Mouse (Mus musculus): ENCODE measurements around the gene Pde10a. TPM values are rescaled to one million over a fixed set of nuclear protein-coding genes. Genes with fewer than 3 reads are reported as not detected.

The Pde10a gene
- polyA plus RNA-seq, 1 experiment from 2014 or later: 1.9 TPM

GRCm38 (mm10) chr17:8639703-8640380, 114.7 kb downstream of the Pde10a start:
- H3K4me2 ChIP-seq (ENCODE audit: low read depth, low read length): no peak overlapping the region
- H3K4me1 ChIP-seq (ENCODE audit: control insufficient read depth, insufficient read depth, low read length): no peaks in the 10 kb centered on the region
- H3K4me3 ChIP-seq (ENCODE audit: low read length): no peak overlapping the region
- H3K27me3 ChIP-seq (ENCODE audit: control insufficient read depth, insufficient read depth, low read length): no peaks in the 10 kb centered on the region
- no peaks in the 10 kb centered on the region for H3K36me3 ChIP-seq (ENCODE audit: control insufficient read depth, insufficient read depth)
- 0 out of 2 replicates have a peak, but pooled peaks cover 2% of the 10 kb centered on the region for H3K9me3 ChIP-seq (replicated peaks; ENCODE audit: control insufficient read depth, low read length)
- no peak overlapping the region for H3K27ac ChIP-seq (ENCODE audit: low read length)
- H3K9ac ChIP-seq (ENCODE audit: low read length): no peak overlapping the region
- no peak for ATAC-seq (replicated peaks; ENCODE audit: extremely low read depth, insufficient read depth, low FRiP score)
- WGBS: 76% methylated on average over 12 of the region's 12 CpGs

GRCm38 (mm10) chr17:8640741-8641480, 115.7 kb downstream of the Pde10a start:
- ATAC-seq (replicated peaks; ENCODE audit: extremely low read depth, insufficient read depth, low FRiP score): no peak
- Histone ChIP-seq H3K27ac (ENCODE audit: low read length) (no peak overlapping the region), H3K27me3 (ENCODE audit: control insufficient read depth, insufficient read depth, low read length) (no peaks in the 10 kb centered on the region), H3K4me2 (ENCODE audit: low read depth, low read length) (no peak overlapping the region), H3K4me1 (ENCODE audit: control insufficient read depth, insufficient read depth, low read length) (no peaks in the 10 kb centered on the region), H3K36me3 (ENCODE audit: control insufficient read depth, insufficient read depth) (no peaks in the 10 kb centered on the region), H3K9me3 (replicated peaks; ENCODE audit: control insufficient read depth, low read length) (0 out of 2 replicates have a peak, but pooled peaks cover 2% of the 10 kb centered on the region), H3K9ac (ENCODE audit: low read length) (no peak overlapping the region), H3K4me3 (ENCODE audit: low read length) (no peak overlapping the region)
- 72% methylated on average over 16 of the region's 16 CpGs for WGBS

- Histone ChIP-seq H3K27me3 (ENCODE audit: control insufficient read depth, insufficient read depth, low read length) (no peaks in the 10 kb centered on the region), H3K4me3 (ENCODE audit: low read length) (no peak overlapping the region), H3K9me3 (replicated peaks; ENCODE audit: control insufficient read depth, low read length) (0 out of 2 replicates have a peak, but pooled peaks cover 2% of the 10 kb centered on the region), H3K9ac (ENCODE audit: low read length) (no peak overlapping the region), H3K36me3 (ENCODE audit: control insufficient read depth, insufficient read depth) (no peaks in the 10 kb centered on the region), H3K4me2 (ENCODE audit: low read depth, low read length) (no peak overlapping the region), H3K27ac (ENCODE audit: low read length) (no peak overlapping the region), H3K4me1 (ENCODE audit: control insufficient read depth, insufficient read depth, low read length) (no peaks in the 10 kb centered on the region)
- ATAC-seq (replicated peaks; ENCODE audit: extremely low read depth, insufficient read depth, low FRiP score): no peak
- 52% methylated on average over 3 of the region's 3 CpGs for WGBS
Measured at GRCm38 (mm10) chr17:8641491-8641890, 116.3 kb downstream of the Pde10a start.

- ATAC-seq (replicated peaks; ENCODE audit: extremely low read depth, insufficient read depth, low FRiP score): no peak
- Histone ChIP-seq H3K4me2 (ENCODE audit: low read depth, low read length) (no peak overlapping the region), H3K4me3 (ENCODE audit: low read length) (no peak overlapping the region), H3K4me1 (ENCODE audit: control insufficient read depth, insufficient read depth, low read length) (no peaks in the 10 kb centered on the region), H3K9ac (ENCODE audit: low read length) (no peak overlapping the region), H3K9me3 (replicated peaks; ENCODE audit: control insufficient read depth, low read length) (0 out of 2 replicates have a peak, but pooled peaks cover 2% of the 10 kb centered on the region), H3K27me3 (ENCODE audit: control insufficient read depth, insufficient read depth, low read length) (no peaks in the 10 kb centered on the region; the same call in 1 of the 2 replicates), H3K27ac (ENCODE audit: low read length) (no peak overlapping the region), H3K36me3 (ENCODE audit: control insufficient read depth, insufficient read depth) (no peaks in the 10 kb centered on the region)
- 66% methylated on average over 3 of the region's 3 CpGs for WGBS
Measured at GRCm38 (mm10) chr17:8642356-8642755, 117.2 kb downstream of the Pde10a start.

GRCm38 (mm10) chr17:8647372-8647871, 122.2 kb downstream of the Pde10a start:
- Histone ChIP-seq H3K4me2 (ENCODE audit: low read depth, low read length) (no peak overlapping the region), H3K36me3 (ENCODE audit: control insufficient read depth, insufficient read depth) (no peaks in the 10 kb centered on the region), H3K9me3 (replicated peaks; ENCODE audit: control insufficient read depth, low read length) (0 out of 2 replicates have a peak, but pooled peaks cover 2% of the 10 kb centered on the region), H3K4me1 (ENCODE audit: control insufficient read depth, insufficient read depth, low read length) (no peaks in the 10 kb centered on the region), H3K4me3 (ENCODE audit: low read length) (no peak overlapping the region), H3K27me3 (ENCODE audit: control insufficient read depth, insufficient read depth, low read length) (no peaks in the 10 kb centered on the region; the same call in 1 of the 2 replicates), H3K9ac (ENCODE audit: low read length) (no peak overlapping the region), H3K27ac (ENCODE audit: low read length) (no peak overlapping the region)
- ATAC-seq (replicated peaks; ENCODE audit: extremely low read depth, insufficient read depth, low FRiP score): no peak
- 72% methylated on average over 8 of the region's 8 CpGs for WGBS

GRCm38 (mm10) chr17:8648310-8648709, 123.1 kb downstream of the Pde10a start:
- no peak overlapping the region for H3K4me2 ChIP-seq (ENCODE audit: low read depth, low read length)
- no peak overlapping the region for H3K9ac ChIP-seq (ENCODE audit: low read length)
- WGBS: 61% methylated on average over 3 of the region's 3 CpGs
- H3K4me3 ChIP-seq (ENCODE audit: low read length): no peak overlapping the region
- no peak for ATAC-seq (replicated peaks; ENCODE audit: extremely low read depth, insufficient read depth, low FRiP score)
- H3K9me3 ChIP-seq (replicated peaks; ENCODE audit: control insufficient read depth, low read length): 0 out of 2 replicates have a peak, but pooled peaks cover under 1% of the 10 kb centered on the region
- H3K4me1 ChIP-seq (ENCODE audit: control insufficient read depth, insufficient read depth, low read length): no peaks in the 10 kb centered on the region
- H3K27ac ChIP-seq (ENCODE audit: low read length): no peak overlapping the region
- no peaks in the 10 kb centered on the region; the same call in 1 of the 2 replicates for H3K27me3 ChIP-seq (ENCODE audit: control insufficient read depth, insufficient read depth, low read length)
- no peaks in the 10 kb centered on the region for H3K36me3 ChIP-seq (ENCODE audit: control insufficient read depth, insufficient read depth)

- 75% methylated on average over 3 of the region's 3 CpGs for WGBS
- Histone ChIP-seq H3K4me1 (ENCODE audit: control insufficient read depth, insufficient read depth, low read length) (no peaks in the 10 kb centered on the region), H3K9ac (ENCODE audit: low read length) (no peak overlapping the region), H3K27me3 (ENCODE audit: control insufficient read depth, insufficient read depth, low read length) (no peaks in the 10 kb centered on the region), H3K36me3 (ENCODE audit: control insufficient read depth, insufficient read depth) (no peaks in the 10 kb centered on the region), H3K4me3 (ENCODE audit: low read length) (no peak overlapping the region), H3K9me3 (replicated peaks; ENCODE audit: control insufficient read depth, low read length) (no peaks in the 10 kb centered on the region), H3K27ac (ENCODE audit: low read length) (no peak overlapping the region), H3K4me2 (ENCODE audit: low read depth, low read length) (no peak overlapping the region)
- no peak for ATAC-seq (replicated peaks; ENCODE audit: extremely low read depth, insufficient read depth, low FRiP score)
Measured at GRCm38 (mm10) chr17:8652681-8653262, 127.6 kb downstream of the Pde10a start.

- Histone ChIP-seq H3K27ac (ENCODE audit: low read length) (no peak overlapping the region), H3K9ac (ENCODE audit: low read length) (no peak overlapping the region), H3K9me3 (replicated peaks; ENCODE audit: control insufficient read depth, low read length) (no peaks in the 10 kb centered on the region), H3K4me2 (ENCODE audit: low read depth, low read length) (no peak overlapping the region), H3K36me3 (ENCODE audit: control insufficient read depth, insufficient read depth) (no peaks in the 10 kb centered on the region), H3K4me1 (ENCODE audit: control insufficient read depth, insufficient read depth, low read length) (no peaks in the 10 kb centered on the region), H3K4me3 (ENCODE audit: low read length) (no peak overlapping the region), H3K27me3 (ENCODE audit: control insufficient read depth, insufficient read depth, low read length) (no peaks in the 10 kb centered on the region; the same call in 1 of the 2 replicates)
- no peak for ATAC-seq (replicated peaks; ENCODE audit: extremely low read depth, insufficient read depth, low FRiP score)
- WGBS: 70% methylated on average over 9 of the region's 9 CpGs
Measured at GRCm38 (mm10) chr17:8657661-8658060, 132.5 kb downstream of the Pde10a start.
